Mouse (Mus musculus) gastrocnemius, postnatal 25 days (tissue): ENCODE measurements around the gene Scarb2. TPM values are rescaled to one million over a fixed set of nuclear protein-coding genes. Genes with fewer than 3 reads are reported as not detected.

ENCODE experiments used
- DNase-seq: peaks from one replicate; pipeline ENCODE4 v3.0.0; 2022
- total RNA-seq, 2 experiments: library from RNA; stranded (reverse); gene quantifications; 1 replicate in 1 of 2; 2 replicates in 1 of 2; pipeline ENCODE4 v1.2.3; 2021

Gene Scarb2
- total RNA-seq, 2 experiments from 2014 or later = 61.8 to 69.2 TPM

GRCm38 (mm10) chr5:92493423-92493822, 13.2 kb downstream of the Scarb2 start:
- peak; percentile 49 for DNase-seq

- peak; percentile 25 for DNase-seq
These were observed 15.9 kb downstream of the Scarb2 start for GRCm38 (mm10) chr5:92490779-92491178.

DNA sequence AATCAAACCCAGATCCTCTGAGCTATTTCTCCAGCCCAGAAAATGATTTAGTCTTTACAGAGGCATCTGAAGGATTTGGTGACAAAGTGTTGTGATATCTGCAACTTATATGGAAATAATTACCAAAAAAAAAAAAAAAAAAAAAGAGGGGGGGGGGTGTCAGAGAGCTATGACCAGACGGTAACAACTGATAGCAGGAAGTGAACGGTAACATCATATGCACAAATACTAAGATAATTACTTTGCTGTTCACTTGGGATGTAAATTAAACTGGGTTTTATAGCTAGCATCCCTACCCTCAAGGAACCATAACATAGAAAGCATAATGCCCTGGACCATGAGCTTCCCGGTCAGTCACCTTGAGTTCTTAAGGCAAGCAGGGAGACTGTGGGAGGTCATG, 16.3 kb downstream of the Scarb2 start:
- DNase-seq = no peak

- DNase-seq = peak; percentile 12
These were observed 17.1 kb downstream of the Scarb2 start for GRCm38 (mm10) chr5:92489503-92489902.

DNA sequence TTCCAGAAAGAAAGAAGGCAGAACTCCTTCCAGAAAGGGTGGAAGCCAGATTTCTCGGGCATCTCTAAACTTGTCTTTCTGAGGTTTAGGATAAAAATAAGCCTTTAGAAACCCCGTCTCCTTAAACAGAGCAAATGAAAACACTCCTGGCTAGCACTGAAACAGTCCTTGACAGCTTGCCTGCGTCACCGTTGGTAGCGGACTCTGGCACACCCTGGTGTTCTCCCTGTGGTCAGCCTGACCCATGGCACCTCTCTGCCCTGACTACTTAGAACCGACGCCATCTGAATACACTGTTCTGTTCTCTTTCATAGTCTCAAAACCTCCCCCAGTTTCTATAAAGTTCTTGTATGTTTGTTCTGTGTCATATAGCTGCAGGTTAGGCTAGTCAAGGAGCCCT, 17.7 kb downstream of the Scarb2 start:
- DNase-seq = peak; percentile 49

DNA sequence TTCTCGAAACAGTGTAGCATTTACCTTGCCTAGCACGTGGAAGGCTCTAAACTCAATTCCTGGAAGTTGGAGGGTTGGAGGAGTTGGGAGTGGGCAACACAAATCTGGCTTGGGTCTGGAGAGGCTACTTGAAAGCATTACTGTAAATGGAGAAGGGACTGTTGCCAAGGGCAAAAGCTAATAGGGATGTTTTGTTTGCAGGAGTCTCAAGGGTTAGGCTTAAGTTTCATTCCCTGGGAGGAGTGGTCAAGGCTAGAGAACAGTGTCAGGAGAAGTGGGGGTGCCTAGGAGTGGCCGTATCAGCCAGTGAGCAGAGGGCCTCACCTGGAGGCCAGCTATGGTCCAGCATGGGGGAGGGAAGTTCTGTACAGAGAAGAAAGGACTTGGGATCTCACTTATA, 18.2 kb downstream of the Scarb2 start:
- no peak for DNase-seq

DNA sequence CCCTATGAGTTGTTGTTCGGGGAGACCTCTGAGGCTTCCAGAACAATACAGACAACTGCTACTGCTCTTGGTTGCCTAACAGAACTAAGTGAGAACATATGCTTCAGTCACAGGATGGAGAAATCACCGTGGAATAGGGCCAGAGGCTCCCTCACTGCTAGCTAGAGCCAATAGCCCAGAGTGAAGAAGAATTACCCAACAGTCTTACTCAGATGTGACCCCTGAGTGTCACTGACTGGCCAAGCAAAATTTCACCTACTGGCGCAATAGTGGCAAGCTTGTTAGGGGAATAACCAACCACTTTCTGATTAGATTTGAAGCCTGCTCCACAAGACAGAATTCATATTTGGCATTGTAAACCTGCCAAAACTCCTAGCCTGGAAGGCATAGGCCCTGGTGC, 19.9 kb downstream of the Scarb2 start:
- peak; percentile 40 for DNase-seq

DNA sequence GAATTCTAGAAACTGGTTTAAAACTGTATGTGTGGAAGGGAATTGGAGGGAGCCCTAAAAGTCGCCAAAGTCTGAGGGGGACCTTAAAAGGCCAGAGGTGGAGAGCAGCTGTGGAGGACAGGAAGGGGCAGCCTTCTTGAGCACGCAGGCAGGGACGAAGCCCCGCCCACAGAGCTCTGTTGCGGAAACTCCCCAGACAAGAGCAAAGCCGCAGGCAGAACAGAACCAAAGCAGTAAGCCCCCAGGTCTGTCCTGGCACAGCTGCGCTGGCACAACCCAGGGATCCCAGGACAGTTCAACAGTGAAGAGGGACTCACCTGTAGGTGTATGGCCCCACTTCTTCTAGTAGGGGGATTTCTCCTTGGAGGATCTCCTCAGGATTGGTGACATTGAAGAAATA, 21.8 kb downstream of the Scarb2 start:
- peak; percentile 17 for DNase-seq

DNA sequence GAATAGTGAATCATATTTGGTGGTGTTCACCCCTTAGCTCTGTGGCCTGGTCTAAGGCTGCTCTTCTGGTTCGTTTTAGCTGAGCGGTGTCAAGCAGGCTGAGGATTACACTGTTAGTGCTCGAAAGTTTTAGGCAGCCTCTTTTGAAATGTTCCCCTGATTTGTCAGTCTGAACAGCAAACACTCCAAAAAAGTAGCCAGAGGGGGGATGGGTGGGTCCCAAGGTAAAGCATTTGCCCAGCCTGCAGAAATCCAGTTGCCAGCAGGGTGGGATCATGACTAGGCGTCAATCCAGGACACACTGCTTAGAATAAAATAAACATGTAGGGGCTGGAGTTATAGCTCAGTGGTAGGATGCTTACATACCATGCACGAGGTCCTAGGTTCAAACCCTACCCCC, 33.8 kb downstream of the Scarb2 start:
- DNase-seq = no peak

GRCm38 (mm10) chr5:92471531-92471930, 35.1 kb downstream of the Scarb2 start:
- no peak for DNase-seq

DNA sequence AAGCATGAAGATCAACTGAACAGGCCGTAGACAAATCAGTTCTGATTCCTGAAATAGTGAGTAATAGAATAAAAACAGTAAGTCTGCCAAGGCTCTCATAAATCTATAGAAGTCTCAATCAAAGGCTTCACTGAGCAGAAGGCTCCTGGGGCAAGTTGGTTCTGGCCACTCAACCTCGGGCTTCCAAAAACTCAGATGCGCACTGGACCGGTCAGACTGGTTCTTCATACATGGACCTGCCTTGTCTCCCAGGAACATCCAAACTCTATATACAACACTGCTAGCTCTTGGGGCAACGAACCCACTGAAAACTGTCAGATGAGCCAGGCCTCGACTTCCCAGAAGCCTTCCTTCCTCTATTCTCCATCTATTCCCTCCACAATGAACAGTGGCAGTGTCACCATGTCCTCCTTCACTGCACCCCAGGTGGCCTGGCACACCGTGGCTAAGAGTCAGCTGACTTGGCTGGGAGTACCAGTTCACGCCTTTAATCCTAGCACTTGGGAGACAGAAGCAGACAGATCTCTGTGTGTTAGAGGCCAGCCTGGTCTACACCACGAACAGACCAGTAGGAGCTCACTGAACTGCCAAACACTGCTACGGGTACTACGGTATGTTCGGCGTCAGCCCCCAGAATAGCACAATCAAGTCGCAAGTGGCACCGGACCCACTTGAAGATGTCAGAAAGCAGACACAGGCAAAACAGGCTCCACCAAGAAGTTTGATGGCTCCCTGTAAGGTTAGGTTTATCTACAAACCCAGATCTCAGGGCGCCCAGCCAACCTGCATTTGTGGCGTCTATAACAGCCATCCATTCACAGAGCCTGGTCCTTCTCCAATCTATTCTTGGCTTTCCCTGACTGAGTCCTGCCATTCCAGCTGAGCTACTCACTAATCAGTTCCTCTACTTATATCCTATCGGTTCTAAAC, 37.2 kb downstream of the Scarb2 start:
- DNase-seq = no peak

DNA sequence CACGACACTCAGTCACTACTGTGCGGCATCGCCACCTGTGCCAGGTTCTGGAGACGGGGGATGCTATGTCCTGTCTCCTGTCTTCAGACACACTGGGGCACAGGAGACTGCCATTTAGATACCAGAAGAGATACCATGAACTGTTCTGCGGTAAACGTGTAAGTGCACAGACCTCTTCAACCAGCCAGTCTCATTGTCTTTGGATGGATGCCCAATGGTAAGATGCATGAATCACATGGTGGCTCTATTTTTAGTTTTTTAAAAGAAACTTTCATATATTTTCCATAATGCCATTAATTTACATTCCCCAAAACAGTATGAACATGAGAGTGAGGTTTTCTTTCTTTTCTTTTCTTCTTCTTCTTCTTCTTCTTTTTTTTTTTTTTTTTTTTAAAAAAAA, 38.4 kb downstream of the Scarb2 start:
- no peak for DNase-seq

- no peak for DNase-seq
These were observed 39.4 kb downstream of the Scarb2 start for GRCm38 (mm10) chr5:92467102-92467766.

- DNase-seq = peak; percentile 26
These were observed 41.1 kb downstream of the Scarb2 start for GRCm38 (mm10) chr5:92465511-92465910.

- DNase-seq = peak; percentile 37
These were observed 45.3 kb downstream of the Scarb2 start for GRCm38 (mm10) chr5:92461321-92461720.

DNA sequence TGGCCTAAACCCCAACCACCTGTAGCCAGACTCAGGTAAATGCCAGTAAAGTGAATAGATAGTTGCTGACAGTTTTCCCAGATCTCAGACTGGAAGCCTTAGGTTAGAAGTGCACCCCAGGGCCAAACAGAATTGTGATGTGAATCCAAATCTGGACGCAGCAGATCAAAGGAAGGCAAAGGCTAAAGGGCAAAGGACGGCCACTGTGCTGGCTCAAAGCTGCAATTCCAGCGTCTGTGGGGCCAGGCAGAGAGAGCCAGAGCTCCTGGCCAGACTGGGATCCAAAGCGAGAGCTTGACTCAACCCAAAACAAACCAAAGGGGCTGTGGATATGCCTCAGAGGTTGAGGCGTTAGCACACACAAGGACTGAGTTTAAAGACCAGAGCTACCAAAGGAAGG, 47.9 kb downstream of the Scarb2 start:
- DNase-seq = no peak

DNA sequence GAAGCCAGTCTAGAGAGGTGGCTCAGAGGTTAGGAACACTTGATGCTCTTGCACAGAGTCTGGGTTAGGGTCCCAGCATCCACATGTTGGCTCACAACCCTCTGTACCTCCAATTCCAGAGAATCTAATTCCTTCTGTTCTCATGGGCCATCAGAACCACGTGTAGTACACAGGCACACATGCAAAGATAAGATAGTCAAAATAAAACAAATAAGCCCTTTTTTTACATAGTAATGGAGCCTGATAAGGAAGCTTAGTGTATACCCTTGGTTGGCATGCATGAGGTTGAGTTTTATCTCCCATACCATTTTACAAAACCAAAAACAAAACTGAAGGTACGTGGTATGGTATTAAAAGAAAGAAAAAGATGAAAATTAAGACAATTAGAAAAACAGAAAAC, 49.2 kb downstream of the Scarb2 start:
- no peak for DNase-seq

DNA sequence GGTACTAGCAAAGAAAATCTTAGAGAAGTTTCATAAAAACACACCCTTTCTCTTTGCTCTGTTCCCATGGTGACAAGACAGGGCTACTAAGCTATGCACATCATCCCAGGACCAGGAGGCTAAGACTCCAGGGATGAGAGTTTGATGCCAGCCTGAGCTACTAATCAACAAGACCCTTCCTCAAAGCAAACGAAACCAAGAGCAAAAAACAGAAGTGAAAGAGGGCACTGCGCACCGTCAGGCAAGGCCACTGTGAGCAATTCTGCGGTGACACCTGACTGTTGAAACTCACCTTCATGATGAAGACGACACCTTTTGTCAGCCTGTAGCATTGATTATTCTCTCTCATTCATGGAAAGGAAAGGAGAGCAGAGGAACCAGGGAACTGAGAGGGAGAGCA, 53.8 kb downstream of the Scarb2 start:
- no peak for DNase-seq

DNA sequence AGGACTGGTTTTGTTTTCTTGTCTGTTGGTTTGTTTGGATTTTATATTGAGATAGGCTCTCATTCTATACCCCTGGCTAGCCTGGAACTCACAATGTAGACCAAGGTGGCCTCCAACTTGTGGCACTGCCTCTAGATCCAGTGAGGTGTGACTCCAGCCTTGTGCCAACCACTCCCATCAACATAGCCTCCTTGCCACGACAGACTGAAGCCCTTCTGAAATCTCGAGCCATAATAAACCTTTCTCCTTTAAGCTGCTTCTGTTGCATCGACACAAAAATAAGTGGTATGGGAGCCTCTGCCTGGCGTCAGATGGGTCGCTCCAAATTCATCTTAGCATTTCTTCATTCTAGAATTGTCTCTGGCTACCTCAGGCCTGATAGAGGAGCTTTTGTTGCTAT, 59.9 kb downstream of the Scarb2 start:
- DNase-seq = no peak

DNA sequence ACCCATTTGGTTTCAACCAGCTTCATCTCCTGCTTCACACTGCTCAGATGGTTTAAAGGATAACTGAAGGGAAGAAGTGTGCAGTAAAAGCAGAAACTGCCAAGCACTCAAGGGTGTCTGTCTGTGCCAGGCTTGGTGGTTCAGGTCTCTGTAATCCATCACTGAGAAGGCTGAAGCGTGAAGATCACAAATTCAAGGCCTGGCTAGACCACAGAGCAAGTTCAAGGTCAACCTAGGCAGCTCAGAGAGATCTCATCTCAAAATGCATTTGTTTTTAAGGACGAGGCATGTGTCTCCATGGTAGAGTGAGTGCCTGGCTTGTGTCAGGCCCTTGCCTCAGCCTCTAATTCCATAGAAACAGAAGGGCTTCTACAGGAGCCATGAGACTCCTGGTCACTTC, 61.6 kb downstream of the Scarb2 start:
- DNase-seq = no peak

DNA sequence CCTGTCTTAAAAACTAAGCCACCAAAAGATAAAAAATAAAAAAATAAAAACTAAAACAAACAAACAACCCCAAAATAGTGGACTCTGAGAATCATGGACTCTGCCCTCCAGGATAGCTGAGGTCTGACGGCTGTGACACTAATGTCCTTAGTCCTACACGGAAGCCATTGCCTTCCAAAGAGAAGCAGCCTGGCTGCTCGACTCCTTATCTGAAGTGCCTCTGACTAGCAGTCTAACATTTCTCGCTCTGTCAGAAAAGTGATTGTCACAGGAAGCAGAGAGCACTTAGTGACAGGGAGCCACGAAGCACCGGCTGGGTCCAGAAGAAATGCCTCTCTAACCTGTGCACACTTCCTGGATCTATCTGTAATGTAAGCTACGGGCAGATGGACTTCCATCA, 63.7 kb downstream of the Scarb2 start:
- no peak for DNase-seq

DNA sequence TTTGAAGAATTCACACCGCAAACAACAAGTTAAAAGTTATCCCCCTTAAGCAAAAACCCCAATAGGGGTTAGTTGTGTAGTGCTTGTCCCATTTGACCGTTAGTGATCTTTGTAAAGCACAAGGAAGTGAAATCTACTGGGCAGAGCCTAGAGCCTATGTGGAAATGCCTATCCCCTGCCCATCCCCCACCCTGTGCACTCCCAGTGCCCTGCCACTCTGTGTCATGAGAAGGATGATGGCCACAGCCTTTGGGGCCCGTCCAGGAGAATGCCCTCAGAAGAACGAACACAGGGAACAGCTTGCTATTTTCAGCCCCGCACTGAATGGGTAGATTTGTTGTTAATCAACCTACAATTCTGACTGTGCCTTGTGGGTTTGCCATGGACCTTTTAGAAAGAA, 65.1 kb downstream of the Scarb2 start:
- DNase-seq = peak; percentile 41

DNA sequence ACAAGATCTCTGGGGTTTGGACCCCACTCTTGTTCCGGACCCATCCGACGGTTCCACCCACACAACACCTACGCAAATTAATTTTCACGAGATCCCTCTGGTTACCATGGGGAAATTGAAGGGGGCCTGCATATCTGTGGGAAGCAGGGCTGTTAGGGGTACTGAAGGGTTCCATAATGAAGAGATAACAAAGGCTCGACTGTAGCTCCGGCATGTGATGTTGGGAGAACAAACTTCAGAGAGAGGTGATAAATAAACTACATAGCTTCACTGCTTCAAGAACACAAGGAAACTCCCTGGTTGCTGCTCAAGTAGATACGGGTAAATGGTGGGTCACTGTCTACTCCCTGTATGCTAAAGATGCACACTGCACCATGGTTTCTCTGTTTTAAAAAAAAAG, 68.1 kb downstream of the Scarb2 start:
- DNase-seq = no peak
